Mouse (Mus musculus) stomach, embryonic 16.5 days (tissue): ENCODE results near the gene Gys2. TPM values are rescaled to one million over a fixed set of nuclear protein-coding genes. Genes with fewer than 3 reads are reported as not detected.

Experiments
- ATAC-seq: fragments of 200-750 bp; cut with Nextera tagmentation; 2 replicates; pipeline ENCODE4 v1.8.0; 2017; ENCODE audit warnings: moderate number of reproducible peaks, moderate TSS enrichment; ENCODE audit not compliant: insufficient read depth, low FRiP score
- H3K27ac ChIP-seq: fragments of 300-500 bp; sonication (generic); 2 replicates; pipeline ENCODE4 v1.5.1; 2014; ENCODE audit warnings: low read length
- H3K27me3 ChIP-seq: fragments of 300-500 bp; sonication (generic); 2 replicates; pipeline ENCODE4 v1.6.1; 2014; ENCODE audit warnings: low read length, control low read depth, mixed read lengths; ENCODE audit not compliant: control insufficient read depth, insufficient read depth
- H3K36me3 ChIP-seq: fragments of 300-500 bp; sonication (generic); 2 replicates; pipeline ENCODE4 v1.6.1; 2014; ENCODE audit warnings: low read length; ENCODE audit not compliant: control insufficient read depth, insufficient read depth
- H3K4me1 ChIP-seq: fragments of 300-500 bp; sonication (generic); 2 replicates; pipeline ENCODE4 v1.6.1; 2014; ENCODE audit warnings: low read length, control low read depth, mixed read lengths; ENCODE audit not compliant: control insufficient read depth, insufficient read depth
- H3K4me2 ChIP-seq: fragments of 300-500 bp; sonication (generic); 2 replicates; pipeline ENCODE4 v1.6.1; 2014; ENCODE audit warnings: low read depth, low read length, mixed read lengths
- H3K4me3 ChIP-seq: fragments of 300-500 bp; sonication (generic); replicated peaks from 2 replicates; pipeline ENCODE4 v1.5.1; 2014; ENCODE audit warnings: mild to moderate bottlenecking, low read length
- H3K9ac ChIP-seq: fragments of 300-500 bp; sonication (generic); 2 replicates; pipeline ENCODE4 v1.6.1; 2014; ENCODE audit warnings: low read length
- H3K9me3 ChIP-seq: fragments of 300-500 bp; sonication (generic); replicated peaks from 2 replicates; pipeline ENCODE4 v1.6.1; 2016; ENCODE audit warnings: low read length, control low read depth; ENCODE audit not compliant: control insufficient read depth
- WGBS: fragments of 180-500 bp; shearing (Covaris S2); extraction: QIAGEN DNeasy Blood & Tissue Kit; methylation state at CpG from one replicate; pipeline ENCODE4 v1.1.7; 2014; 5-methylcytosine and 5-hydroxymethylcytosine counted together
- polyA plus RNA-seq: library from polyadenylated mRNA; unstranded; fragments of >200 nt; fragmentation: Nextera tagmentation; extraction: Ambion mirVana; gene quantifications from 2 replicates; pipeline ENCODE4 v1.2.1, GENCODE M21; 2015

Gene Gys2
- polyA plus RNA-seq, 1 experiment from 2014 or later, result 3.4 TPM

DNA sequence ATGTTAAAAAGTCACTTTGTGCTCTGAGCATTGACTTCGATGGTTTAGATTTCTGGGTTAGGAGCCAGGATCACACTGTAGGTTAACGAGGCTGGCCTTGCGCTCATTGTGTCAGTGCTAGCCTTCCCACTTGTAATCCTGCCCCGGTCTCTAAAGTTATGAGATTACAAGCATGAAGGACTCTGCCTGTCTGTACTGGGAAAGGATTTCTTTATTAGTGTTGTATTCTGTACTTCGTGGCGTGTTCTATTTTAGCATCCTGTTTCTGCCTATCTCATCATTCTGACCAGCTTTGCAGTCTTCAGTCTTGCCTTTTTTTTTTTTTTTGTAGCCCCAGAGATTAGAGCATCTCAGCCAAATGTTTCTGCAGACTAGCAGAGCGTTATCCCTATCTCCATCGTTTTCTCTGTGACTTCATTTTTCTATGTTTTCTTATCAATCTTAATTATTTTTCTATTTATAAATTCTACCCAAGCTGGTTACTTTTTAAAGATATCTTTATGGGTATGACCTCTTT, 85.1 kb downstream of the Gys2 start:
- Histone ChIP-seq H3K9me3 (no peaks in the 10 kb centered on the region), H3K4me2 (peak overlapping the region; percentile 65), H3K27me3 (no peaks in the 10 kb centered on the region), H3K4me1 (peaks cover 4% of the 10 kb centered on the region; the same call in 1 of the 2 replicates), H3K9ac (peak overlapping the region; percentile 88), H3K4me3 (peak overlapping the region; percentile 69), H3K36me3 (no peaks in the 10 kb centered on the region), H3K27ac (no peak overlapping the region)
- ATAC-seq, result no peak
- 14% methylated on average over 8 of the region's 8 CpGs for WGBS

GRCm38 (mm10) chr6:142387011-142387754, 85.7 kb downstream of the Gys2 start, which contains the start of the genes Recql and Golt1b:
Gene Recql, minus strand, starts transcription at chr6:142387087.
Gene Golt1b, plus strand, starts transcription at chr6:142387221.
- Histone ChIP-seq H3K9ac (peak within 1 kb of the TSS; percentile 88), H3K4me2 (peak within 1 kb of the TSS; percentile 65), H3K36me3 (no peaks in the 10 kb centered on the region), H3K9me3 (no peaks in the 10 kb centered on the region), H3K27ac (no peak within 1 kb of the TSS), H3K4me3 (peak within 1 kb of the TSS; percentile 69), H3K27me3 (no peaks in the 10 kb centered on the region), H3K4me1 (peaks cover 4% of the 10 kb centered on the region; the same call in 1 of the 2 replicates)
- peak; percentile 100 for ATAC-seq
- WGBS, result under 1% methylated on average over 87 of the region's 87 CpGs

DNA sequence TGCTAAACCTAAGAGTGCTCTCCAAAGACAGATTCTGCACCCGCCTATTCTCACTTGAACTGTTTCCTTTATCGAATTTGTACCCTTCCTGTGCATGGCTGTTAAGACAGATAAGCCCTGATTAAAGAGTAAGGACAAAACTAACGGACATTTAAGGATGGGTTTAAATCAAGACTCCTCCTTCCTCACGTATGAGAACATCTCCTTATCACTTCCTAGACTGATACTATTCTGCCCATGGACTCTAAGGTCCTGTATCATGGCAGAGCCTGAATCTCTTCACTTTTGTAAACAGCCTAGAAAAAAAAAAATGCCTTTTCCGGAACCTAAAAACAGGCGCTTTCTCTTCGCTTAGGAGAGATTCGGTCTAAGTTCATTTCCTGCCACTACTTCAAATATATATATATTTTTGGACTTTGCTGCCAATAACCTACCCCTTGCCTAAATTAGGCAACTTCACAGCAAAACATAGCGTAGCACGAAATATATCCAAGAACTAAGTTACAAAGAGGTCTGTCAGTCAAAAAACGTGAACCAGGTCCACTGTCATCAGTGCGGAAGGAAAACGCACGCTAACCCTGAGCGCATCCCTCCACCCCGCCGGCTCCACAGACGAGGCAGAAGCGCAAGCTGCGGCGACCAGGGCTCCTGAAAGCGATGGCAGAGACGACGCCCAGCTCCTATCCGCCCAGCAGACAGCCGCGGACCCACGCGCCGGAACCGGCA, 86.5 kb downstream of the Gys2 start:
- peak overlapping the region; percentile 88 for H3K9ac ChIP-seq
- no peaks in the 10 kb centered on the region for H3K27me3 ChIP-seq
- H3K36me3 ChIP-seq, result no peaks in the 10 kb centered on the region
- H3K4me2 ChIP-seq, result peak overlapping the region; percentile 62
- peak; percentile 69 for ATAC-seq
- WGBS, result 5% methylated on average over 31 of the region's 31 CpGs
- H3K9me3 ChIP-seq, result no peaks in the 10 kb centered on the region
- no peak overlapping the region for H3K27ac ChIP-seq
- H3K4me1 ChIP-seq, result peaks cover 4% of the 10 kb centered on the region; the same call in 1 of the 2 replicates
- H3K4me3 ChIP-seq, result peak overlapping the region; percentile 69

- no peaks in the 10 kb centered on the region for H3K36me3 ChIP-seq
- no peaks in the 10 kb centered on the region for H3K27me3 ChIP-seq
- H3K27ac ChIP-seq, result no peak overlapping the region
- H3K4me2 ChIP-seq, result no peak overlapping the region
- no peak overlapping the region for H3K4me3 ChIP-seq
- peaks cover 4% of the 10 kb centered on the region; the same call in 1 of the 2 replicates for H3K4me1 ChIP-seq
- H3K9ac ChIP-seq, result no peak overlapping the region
- no peak for ATAC-seq
- H3K9me3 ChIP-seq, result no peaks in the 10 kb centered on the region
- 91% methylated on average over 9 of the region's 9 CpGs for WGBS
Measured at GRCm38 (mm10) chr6:142384521-142384920, 88.4 kb downstream of the Gys2 start.

- 90% methylated on average over 7 of the region's 7 CpGs for WGBS
- ATAC-seq, result no peak
- H3K36me3 ChIP-seq, result peaks cover 1% of the 10 kb centered on the region
- no peak overlapping the region for H3K9ac ChIP-seq
- H3K4me2 ChIP-seq, result no peak overlapping the region
- H3K27me3 ChIP-seq, result no peaks in the 10 kb centered on the region
- H3K4me3 ChIP-seq, result no peak overlapping the region
- no peak overlapping the region for H3K27ac ChIP-seq
- no peaks in the 10 kb centered on the region for H3K4me1 ChIP-seq
- no peaks in the 10 kb centered on the region for H3K9me3 ChIP-seq
Measured at GRCm38 (mm10) chr6:142381615-142382014, 91.3 kb downstream of the Gys2 start.

- no peaks in the 10 kb centered on the region for H3K27me3 ChIP-seq
- H3K4me3 ChIP-seq, result no peak overlapping the region
- no peak overlapping the region for H3K9ac ChIP-seq
- no peak overlapping the region for H3K27ac ChIP-seq
- peaks cover 7% of the 10 kb centered on the region for H3K36me3 ChIP-seq
- 87% methylated on average over 6 of the region's 6 CpGs for WGBS
- no peak overlapping the region for H3K4me2 ChIP-seq
- H3K4me1 ChIP-seq, result no peaks in the 10 kb centered on the region
- ATAC-seq, result no peak
- no peaks in the 10 kb centered on the region for H3K9me3 ChIP-seq
Measured at GRCm38 (mm10) chr6:142379961-142380360, 92.9 kb downstream of the Gys2 start.

GRCm38 (mm10) chr6:142378576-142379330, 94.2 kb downstream of the Gys2 start:
- Histone ChIP-seq H3K9ac (no peak overlapping the region), H3K27me3 (no peaks in the 10 kb centered on the region), H3K4me1 (no peaks in the 10 kb centered on the region), H3K9me3 (no peaks in the 10 kb centered on the region), H3K36me3 (peaks cover 7% of the 10 kb centered on the region), H3K27ac (no peak overlapping the region), H3K4me3 (no peak overlapping the region), H3K4me2 (no peak overlapping the region)
- no peak for ATAC-seq
- WGBS, result 82% methylated on average over 8 of the region's 8 CpGs

DNA sequence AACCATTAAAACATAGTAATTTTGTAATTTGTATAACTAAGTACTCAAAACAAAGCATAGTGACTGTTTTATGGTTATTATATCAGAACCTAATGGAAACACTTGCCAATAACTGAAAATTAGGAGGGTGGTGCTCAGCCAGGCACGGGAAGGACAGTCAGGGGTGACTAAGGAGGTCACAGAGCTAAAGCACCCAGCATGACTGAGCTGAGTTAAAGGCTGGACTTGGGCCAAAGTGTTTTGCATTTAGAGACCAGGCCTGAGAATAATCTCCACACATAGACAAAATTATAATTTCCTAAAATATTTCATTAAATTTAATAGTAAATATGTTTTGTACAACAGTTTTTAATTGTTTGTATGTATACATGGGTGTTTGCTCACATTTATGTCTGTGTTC, 95.8 kb downstream of the Gys2 start:
- no peak overlapping the region for H3K9ac ChIP-seq

More for the DNA sequence above, 95.8 kb downstream of the Gys2 start:
- Histone ChIP-seq H3K27me3 (no peaks in the 10 kb centered on the region), H3K9me3 (no peaks in the 10 kb centered on the region), H3K4me1 (no peaks in the 10 kb centered on the region), H3K27ac (no peak overlapping the region), H3K4me2 (no peak overlapping the region), H3K4me3 (no peak overlapping the region), H3K36me3 (peaks cover 7% of the 10 kb centered on the region)
- no peak for ATAC-seq
- 55% methylated on average over 1 of the region's 1 CpGs for WGBS
